Mouse (Mus musculus) CD4-positive helper T cell, adult 2 months (primary cell): ENCODE results near the gene Muc2.

Experiments used
- DNase-seq: peaks from one replicate; pipeline ENCODE4 v3.0.0-alpha.2; 2012; ENCODE audit warnings: low read depth, missing footprints, low spot score

The Muc2 gene

DNA sequence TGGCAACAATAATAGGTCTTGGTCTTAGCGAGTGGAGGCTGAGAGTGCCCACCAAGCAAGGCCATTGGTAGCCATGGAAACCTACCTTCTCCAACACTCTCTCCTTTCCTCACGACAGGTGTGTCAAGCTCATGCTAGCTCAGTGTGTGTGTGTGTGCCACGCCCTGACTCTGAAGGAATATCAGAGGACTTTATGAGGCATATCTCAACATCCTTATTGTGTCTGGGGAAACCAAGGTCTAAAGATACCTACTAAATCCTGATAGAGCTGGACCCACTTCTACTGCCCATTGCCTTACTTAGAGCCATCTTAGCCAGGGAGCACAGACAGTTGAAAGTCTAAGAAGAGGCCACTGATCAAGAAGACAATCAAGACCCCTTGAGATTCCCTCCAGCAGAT, 80.4 kb downstream of the Muc2 start:
- DNase-seq = no peak

DNA sequence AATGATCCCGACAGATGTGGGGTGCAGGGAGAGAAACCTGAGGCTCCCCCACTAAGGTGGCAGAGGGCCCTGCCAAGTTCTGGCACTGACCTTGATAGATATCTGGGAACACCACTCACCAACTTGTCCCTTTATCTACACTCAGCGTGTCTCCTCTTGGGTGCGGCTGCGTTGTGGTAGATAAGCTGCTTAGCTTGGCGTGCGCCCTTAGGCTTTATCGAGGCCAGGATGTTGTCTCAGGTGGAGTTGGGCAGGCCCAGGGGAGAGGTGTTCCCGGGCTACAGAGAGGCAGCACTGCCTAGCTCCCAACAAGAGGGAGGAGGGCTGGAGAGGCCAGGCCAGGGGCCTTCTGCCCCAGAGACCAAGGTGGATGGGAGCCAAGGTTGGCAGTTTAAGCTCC, 80.8 kb downstream of the Muc2 start:
- DNase-seq = no peak

DNA sequence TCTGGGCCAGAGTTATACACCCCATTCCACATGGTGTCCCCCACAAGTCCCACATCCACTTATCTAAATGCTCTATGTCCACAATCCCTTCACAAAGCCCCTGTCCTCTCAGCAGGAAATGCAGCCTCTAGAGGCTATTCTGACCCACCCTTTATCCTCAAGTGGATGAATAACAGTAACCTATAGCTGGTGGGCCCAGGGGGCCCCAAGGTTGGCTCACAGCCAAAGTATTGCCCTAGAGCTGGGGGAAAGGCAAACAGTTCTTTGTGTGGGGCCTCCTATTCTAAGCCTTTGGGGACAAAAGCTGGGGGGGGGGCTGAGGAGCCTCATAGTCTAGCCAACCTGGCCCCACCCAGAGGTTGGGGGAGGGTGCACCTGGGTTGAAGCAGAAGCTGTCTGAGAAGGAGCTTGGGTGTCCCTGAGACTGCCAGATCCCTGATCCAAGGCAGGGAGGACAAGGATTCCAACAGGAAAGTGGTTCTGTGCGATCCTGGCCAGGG, 82.0 kb downstream of the Muc2 start:
- no peak for DNase-seq

DNA sequence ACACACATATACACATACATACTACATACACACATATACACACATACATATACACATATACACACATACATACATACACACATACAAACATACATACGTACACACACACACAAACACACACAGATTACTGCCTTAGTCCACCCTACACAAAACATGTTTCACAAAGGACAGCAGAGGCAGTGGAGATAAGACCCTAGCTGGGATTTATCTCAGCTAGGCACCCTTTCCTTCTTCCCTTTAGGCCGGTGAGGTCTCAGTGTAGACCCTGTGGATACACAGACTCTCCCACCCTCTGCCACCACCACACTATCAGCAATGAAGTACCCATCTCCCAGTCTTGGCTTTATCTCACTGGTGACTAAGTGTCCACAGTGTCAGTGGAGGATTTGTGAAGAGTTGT, 84.7 kb downstream of the Muc2 start:
- DNase-seq = no peak

DNA sequence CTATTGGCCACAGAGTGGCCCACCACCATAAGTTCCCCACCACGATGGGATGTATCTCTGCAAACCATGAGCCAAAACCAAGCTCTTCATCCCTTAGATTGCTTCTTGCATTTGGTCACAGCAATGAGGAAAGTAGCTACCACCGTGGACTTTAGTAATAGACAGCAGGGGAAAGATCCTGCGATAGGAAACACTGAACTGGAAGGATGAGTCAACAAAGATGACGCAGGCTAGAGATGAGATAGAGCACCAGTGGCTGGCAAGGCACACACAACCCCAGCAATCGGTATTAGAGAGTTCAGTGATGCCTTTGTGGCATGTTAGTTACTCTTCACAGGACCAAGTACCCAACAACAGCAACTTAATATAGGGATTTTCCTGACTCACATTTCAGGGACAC, 86.1 kb downstream of the Muc2 start:
- DNase-seq = no peak

DNA sequence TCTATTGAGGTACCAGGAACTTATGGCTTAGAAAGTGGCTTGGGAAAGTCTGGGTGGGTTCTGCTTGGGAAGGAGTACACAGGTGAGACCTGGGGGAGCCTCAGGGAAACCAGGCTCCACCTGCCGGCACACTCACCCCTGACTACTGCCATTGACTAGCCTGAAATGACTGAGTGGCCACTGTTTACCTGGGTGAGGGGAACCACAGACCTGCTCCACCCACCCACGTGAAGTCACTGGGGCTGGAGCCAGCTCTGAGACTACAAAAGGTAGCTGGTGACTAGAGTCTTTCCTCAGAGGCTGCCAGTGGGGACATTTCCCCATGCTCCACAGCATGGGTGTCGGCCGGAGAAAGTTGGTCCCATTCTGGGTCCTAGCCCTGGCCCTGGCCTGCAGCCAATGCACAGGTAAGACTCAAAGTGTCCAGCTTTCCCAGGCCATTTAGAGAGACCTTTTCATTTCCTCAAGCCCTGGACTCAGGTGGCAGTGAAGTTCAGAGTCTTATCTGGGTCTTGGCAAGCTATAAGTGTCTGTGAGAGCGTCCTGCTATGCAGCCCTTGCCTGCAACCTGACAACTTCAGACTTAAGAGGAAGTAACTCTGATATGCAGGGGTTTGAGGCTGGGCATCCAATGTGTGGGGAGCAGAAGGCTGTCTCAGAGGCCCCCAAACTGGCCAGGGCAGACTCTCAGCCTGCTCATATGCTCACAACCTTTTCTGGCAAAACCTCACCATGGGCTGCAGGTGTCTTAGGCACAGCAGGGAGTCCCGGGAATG, 98.7 kb downstream of the Muc2 start, which contains the start of gene Muc5ac:
Muc5ac (plus strand) TSS at position 296 of the 776 bp plus-strand sequence.
- no peak for DNase-seq

DNA sequence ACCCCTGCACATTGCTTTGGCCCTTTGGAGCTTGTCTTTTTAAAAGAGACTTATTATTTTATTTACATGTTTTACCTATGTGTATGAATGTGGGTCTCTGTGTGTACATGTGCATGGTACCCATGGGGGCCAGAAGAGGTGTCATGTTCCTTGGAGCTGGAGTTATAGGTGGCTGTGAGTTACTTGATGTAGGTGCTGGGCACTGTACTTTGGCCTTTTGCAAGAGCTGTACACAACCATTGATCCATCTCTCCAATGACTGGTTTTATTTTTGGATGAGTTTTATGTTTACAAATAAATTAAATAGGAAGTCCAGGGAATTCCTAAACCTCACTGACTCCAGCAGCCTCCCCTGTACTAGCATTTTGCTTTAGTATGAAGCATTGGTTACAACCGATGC, 104.1 kb downstream of the Muc2 start:
- DNase-seq = no peak

DNA sequence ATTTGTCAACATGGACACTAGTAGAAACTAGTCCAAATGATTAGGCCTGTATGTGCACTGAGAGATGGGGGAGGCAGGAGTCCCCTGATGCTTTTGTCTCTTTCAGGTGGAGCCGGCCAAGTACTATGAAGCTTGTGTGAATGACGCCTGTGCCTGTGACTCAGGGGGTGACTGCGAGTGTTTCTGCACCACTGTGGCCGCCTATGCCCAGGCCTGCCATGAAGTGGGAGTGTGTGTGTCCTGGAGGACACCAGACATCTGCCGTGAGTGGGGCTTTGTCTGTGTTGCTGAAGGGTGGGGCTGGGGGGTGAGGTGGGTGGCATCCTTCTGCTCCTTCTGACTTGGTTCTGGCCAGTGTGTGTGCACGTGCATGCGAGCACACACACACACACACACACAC, 113.1 kb downstream of the Muc2 start:
- DNase-seq = no peak
